Mouse (Mus musculus): ENCODE measurements around the gene Tmc8. TPM values are rescaled to one million over a fixed set of nuclear protein-coding genes. Genes with fewer than 3 reads are reported as not detected.

The Tmc8 gene
- polyA plus RNA-seq, 1 experiment, result 12.0 TPM

DNA sequence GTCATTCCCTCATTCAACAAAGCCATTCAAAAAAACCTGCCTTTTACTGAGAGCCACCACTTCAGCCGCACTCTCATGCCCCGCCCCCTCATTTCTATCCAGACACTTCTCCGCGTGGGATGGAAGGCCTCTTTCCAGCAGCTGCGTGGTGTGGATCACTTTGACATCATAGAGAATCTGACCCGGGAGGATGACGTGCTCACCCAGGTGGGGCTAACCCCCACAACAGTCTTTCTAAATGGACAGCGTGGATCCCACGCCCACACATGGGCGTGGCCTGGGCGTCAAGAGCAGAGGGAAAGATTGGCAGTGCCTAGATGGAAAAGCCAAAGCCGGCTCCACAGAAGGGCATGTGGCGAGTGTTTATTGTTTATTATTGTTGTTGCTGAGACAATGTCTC, 54.4 kb downstream of the Tmc8 start:
- Histone ChIP-seq H3K4me3 (replicated peaks; ENCODE audit: extremely low read depth, low read depth, low read length) (peak overlapping the region; percentile 14), H3K4me1 (ENCODE audit: control insufficient read depth, insufficient read depth, low read length) (no peaks in the 10 kb centered on the region)
- 25% methylated on average over 13 of the region's 13 CpGs for WGBS
- peak; percentile 56 for DNase-seq
- no peak for TF ChIP-seq CTCF (IDR thresholded peaks at IDR 0.05; ENCODE audit: insufficient read depth, low read length)
- TF ChIP-seq POLR2A (IDR thresholded peaks at IDR 0.05; ENCODE audit: borderline replicate concordance, extremely low read depth, low read depth, low read length), result no peak

DNA sequence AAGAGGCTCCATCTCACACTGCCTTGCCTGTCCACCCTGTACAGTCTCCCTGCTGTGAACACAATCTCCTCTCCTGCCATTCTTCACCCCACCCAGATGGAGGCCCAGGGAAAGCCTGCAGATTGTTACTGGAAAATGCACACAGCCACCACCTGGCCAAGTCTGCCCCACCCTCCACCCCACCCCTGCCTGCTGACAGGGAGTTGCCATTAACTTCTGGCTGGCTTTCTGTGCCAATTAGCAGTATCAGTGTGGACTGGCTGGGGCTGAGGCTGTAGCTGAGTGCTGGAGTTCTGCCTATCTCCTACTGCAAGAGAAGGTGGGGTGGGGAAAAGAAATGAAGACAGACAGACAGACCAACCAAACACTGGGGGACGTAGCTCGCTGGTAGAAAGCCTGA, 56.7 kb downstream of the Tmc8 start:
- Histone ChIP-seq H3K4me3 (replicated peaks; ENCODE audit: extremely low read depth, low read depth, low read length) (no peak overlapping the region), H3K4me1 (ENCODE audit: control insufficient read depth, insufficient read depth, low read length) (no peaks in the 10 kb centered on the region)
- 58% methylated on average over 2 of the region's 2 CpGs for whole genome bisulfite sequencing
- no peak for DNase-seq
- TF ChIP-seq CTCF (IDR thresholded peaks at IDR 0.05; ENCODE audit: insufficient read depth, low read length) (no peak), POLR2A (IDR thresholded peaks at IDR 0.05; ENCODE audit: borderline replicate concordance, extremely low read depth, low read depth, low read length) (no peak)

DNA sequence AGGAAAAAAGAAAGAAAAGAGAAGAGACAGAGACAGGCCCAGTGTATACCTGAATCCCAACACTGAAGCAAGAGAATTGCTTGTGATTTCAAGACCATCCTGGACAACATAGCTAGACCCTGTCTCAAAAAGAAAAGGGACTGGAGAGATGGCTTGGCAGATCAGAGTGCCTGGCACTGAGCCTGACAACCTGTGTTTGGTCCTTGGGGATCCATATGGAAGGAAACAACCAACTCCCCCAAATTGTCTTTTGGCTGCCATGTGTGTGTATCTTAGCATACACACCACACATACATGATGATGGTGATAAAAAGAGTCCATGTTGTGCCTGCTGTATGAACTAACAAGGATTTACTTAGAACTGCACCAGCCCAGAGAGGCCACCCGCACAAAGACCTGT, 57.1 kb downstream of the Tmc8 start:
- no peaks in the 10 kb centered on the region for H3K4me1 ChIP-seq (ENCODE audit: control insufficient read depth, insufficient read depth, low read length)
- WGBS, result 83% methylated on average over 1 of the region's 1 CpGs
- H3K4me3 ChIP-seq (replicated peaks; ENCODE audit: extremely low read depth, low read depth, low read length), result no peak overlapping the region
- TF ChIP-seq POLR2A (IDR thresholded peaks at IDR 0.05; ENCODE audit: borderline replicate concordance, extremely low read depth, low read depth, low read length) (no peak), CTCF (IDR thresholded peaks at IDR 0.05; ENCODE audit: insufficient read depth, low read length) (no peak)
- no peak for DNase-seq

DNA sequence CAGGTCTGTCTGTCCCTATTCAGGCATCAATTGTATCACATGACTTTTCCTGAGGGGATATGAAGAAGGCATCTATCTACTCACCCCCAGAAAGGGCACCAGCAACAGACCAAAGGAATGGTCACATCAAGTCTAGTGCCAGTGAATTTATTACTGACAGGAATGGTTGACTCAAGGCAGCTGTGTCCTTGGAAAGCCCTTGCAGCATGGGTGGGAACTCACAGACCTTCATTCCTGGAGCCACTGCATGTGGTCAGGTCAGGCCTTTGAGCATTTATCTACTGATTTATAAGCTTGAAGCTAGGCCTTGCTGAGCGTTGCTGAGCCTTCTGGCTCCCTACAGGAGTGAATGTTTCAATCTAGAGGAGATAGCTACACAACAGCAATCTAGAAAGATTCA, 59.0 kb downstream of the Tmc8 start:
- DNase-seq, result no peak
- no peak for TF ChIP-seq CTCF (IDR thresholded peaks at IDR 0.05; ENCODE audit: insufficient read depth, low read length)
- no peak for TF ChIP-seq POLR2A (IDR thresholded peaks at IDR 0.05; ENCODE audit: borderline replicate concordance, extremely low read depth, low read depth, low read length)
- 48% methylated on average over 1 of the region's 1 CpGs for WGBS
- Histone ChIP-seq H3K4me3 (replicated peaks; ENCODE audit: extremely low read depth, low read depth, low read length) (no peak overlapping the region), H3K4me1 (ENCODE audit: control insufficient read depth, insufficient read depth, low read length) (no peaks in the 10 kb centered on the region)

Other genes starting within 250 kb of the Tmc8 start
- 21.3 and 22.4 TPM in 2 replicates for gene Tnrc6c, start 127.8 kb upstream of the Tmc8 start, polyA plus RNA-seq (2012; rRNA removed)
- 55.7 and 56.0 TPM in 2 replicates for gene Tmc6, start 122 bp downstream of the Tmc8 start, polyA plus RNA-seq (2012; rRNA removed)
- gene 6030468B19Rik, start 15.6 kb downstream of the Tmc8 start, polyA plus RNA-seq (2012; rRNA removed), result 0.18 and 0.33 TPM in 2 replicates
- 0.06 TPM in 1 of 2 replicates, not detected in the other for gene Gm20708, start 27.6 kb downstream of the Tmc8 start, polyA plus RNA-seq (2012; rRNA removed)
- 180 and 191 TPM in 2 replicates for gene Syngr2, start 27.6 kb downstream of the Tmc8 start, polyA plus RNA-seq (2012; rRNA removed)
- 4.3 and 6.0 TPM in 2 replicates for gene Afmid, start 43.8 kb downstream of the Tmc8 start, polyA plus RNA-seq (2012; rRNA removed)
- 7.3 and 11.5 TPM in 2 replicates for gene Tk1, start 44.0 kb downstream of the Tmc8 start, polyA plus RNA-seq (2012; rRNA removed)
- 1.4 and 2.5 TPM in 2 replicates for gene Birc5, start 67.2 kb downstream of the Tmc8 start, polyA plus RNA-seq (2012; rRNA removed)
- gene Tmem235, start 78.7 kb downstream of the Tmc8 start, polyA plus RNA-seq (2012; rRNA removed), result not detected in 2 replicates
- 11.7 and 15.5 TPM in 2 replicates for gene Tha1, start 91.4 kb downstream of the Tmc8 start, polyA plus RNA-seq (2012; rRNA removed)
- 32.1 and 40.6 TPM in 2 replicates for gene Socs3, start 188.0 kb downstream of the Tmc8 start, polyA plus RNA-seq (2012; rRNA removed)
- gene Pgs1, start 204.2 kb downstream of the Tmc8 start, polyA plus RNA-seq (2012; rRNA removed), result 83.2 and 104 TPM in 2 replicates

All from lung, adult 2 months (tissue).